Mouse (Mus musculus): ENCODE data around the gene Cyp8b1.

The Cyp8b1 gene

GRCm38 (mm10) chr9:121891301-121891700 is 24.8 kb downstream of the Cyp8b1 start:
- no peak for DNase-seq (ENCODE audit: low read depth, low spot score)

- peak; percentile 42 for DNase-seq (ENCODE audit: low read depth, low spot score)
Observed at GRCm38 (mm10) chr9:121890441-121890941, 25.6 kb downstream of the Cyp8b1 start.

GRCm38 (mm10) chr9:121889927-121890440 is 26.1 kb downstream of the Cyp8b1 start:
- no peak for DNase-seq (ENCODE audit: low read depth, low spot score)

DNA sequence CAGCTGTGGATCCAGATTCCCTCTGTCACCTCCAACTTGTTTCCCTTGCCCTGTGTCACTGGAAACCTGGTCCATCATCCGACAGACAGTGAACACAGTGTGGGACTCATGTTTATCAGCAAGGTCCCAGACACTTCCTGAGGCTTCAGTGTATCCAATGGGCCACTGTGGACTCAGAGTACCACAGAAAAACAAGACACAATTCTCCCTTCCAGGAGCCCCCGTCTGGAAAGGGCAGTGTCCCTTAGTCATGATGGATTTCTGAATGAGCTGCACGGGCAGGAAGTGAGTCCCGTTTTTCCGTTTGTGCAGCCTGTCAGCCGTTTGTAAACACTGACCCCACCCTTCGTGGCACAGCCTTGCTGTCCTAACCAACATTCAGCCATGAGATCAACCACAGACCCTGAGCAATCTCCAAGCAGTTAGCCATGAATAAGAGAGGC is 34.1 kb downstream of the Cyp8b1 start:
- no peak for DNase-seq (ENCODE audit: low read depth, low spot score)

GRCm38 (mm10) chr9:121881301-121881700 is 34.8 kb downstream of the Cyp8b1 start:
- no peak for DNase-seq (ENCODE audit: low read depth, low spot score)

GRCm38 (mm10) chr9:121880840-121881239 is 35.3 kb downstream of the Cyp8b1 start:
- DNase-seq (ENCODE audit: low read depth, low spot score), result peak; percentile 83

DNA sequence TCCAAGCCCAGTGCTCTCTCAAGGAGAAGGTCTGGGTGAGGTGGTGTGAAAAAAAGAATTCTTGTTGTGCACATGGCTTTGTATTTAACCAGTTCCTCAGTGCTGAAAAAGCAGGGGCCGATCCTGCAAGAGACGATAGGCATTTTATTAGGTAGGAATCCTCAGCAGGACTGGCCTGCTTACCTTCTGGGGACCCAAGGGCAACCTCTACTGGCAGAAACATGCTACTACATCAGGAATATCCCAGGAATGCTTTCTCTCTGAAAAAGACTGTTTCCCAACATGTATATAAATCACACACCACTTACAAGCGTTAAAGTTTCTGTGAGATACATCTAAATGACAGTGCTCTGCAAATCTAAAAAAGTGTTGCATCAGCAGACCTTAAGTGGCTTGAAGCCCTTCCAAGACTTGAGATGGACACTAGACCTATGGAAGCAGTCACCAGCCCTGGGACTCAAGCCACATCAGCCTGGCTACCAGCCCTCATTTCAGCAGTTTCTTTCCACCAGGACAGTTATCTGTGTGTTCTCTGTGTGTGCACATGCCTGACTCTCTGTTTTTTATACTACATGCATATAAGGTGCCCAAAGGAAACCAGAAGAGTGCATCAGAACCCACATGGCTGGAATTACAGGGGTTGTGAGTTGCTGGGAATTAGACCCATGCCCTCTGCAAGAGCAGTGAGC is 38.9 kb downstream of the Cyp8b1 start:
- DNase-seq (ENCODE audit: low read depth, low spot score), result peak; percentile 77

- no peak for DNase-seq (ENCODE audit: low read depth, low spot score)
Observed at GRCm38 (mm10) chr9:121873578-121873977, 42.5 kb downstream of the Cyp8b1 start.

GRCm38 (mm10) chr9:121872062-121872683 is 43.9 kb downstream of the Cyp8b1 start:
- DNase-seq (ENCODE audit: low read depth, low spot score), result no peak

DNA sequence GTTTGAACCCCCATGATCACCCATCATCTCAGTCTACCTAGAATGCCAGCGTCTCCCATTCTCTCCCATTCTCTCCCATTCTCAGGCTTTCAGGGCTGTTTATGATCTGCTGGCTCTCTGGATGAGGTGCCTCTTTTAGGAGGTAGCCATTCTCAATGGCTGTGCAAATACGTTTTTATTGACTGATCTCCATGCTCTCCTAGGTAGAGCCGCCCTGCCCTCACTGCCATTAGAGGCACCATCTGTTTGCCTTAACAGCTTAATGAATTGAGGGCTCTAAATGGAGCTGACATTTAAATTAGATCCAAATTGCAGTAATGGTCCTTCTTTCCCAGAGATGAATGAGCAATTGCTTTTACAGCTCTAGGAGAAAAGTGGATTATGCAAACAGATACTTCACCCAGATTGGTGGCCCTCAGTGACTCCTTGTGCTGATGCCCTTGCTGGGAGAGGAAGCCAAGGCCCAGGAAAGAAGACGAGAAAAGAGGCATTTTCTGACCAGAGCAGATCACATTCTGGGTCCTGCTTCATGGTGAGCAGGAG is 46.1 kb downstream of the Cyp8b1 start:
- DNase-seq (ENCODE audit: low read depth, low spot score), result no peak

- no peak for DNase-seq (ENCODE audit: low read depth, low spot score)
Observed at GRCm38 (mm10) chr9:121869432-121869831, 46.7 kb downstream of the Cyp8b1 start.

DNA sequence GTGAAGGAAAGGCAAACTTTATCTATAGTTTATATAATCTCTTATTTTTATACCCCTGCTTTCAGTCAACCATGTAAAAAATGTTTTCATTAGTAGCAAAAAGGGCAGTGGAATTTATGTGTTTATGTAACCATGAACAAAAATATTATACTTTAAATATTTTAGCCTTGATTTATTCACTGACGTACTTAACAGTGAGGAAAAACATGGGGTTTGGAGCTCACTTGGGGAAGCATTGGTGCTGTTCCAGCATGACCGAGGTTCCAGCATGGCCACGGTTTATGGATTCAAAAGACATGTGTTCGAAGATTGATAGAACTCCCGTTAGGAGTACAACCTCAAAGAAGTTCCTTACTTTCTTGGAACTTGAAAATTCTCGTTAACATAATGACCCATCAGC is 47.9 kb downstream of the Cyp8b1 start:
- DNase-seq (ENCODE audit: low read depth, low spot score), result no peak

DNA sequence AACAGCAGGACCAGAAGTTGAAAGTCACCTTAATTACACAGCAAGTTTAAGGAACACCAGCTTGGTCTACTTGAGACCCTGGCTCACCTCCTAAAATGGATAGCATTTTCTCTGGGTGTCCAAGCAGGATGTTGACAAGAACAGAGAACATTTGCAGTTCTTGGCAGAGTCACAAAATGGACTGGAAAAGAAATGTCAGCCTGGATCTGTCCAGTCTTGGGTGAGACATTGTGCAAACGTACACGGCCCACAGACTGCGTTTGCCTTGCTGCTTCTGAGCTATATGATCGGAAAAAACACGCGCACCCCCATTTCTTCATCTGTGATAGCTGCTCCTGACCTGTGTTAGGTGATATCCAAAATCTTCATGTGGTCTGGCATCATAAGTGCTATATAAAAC is 48.5 kb downstream of the Cyp8b1 start:
- no peak for DNase-seq (ENCODE audit: low read depth, low spot score)

- no peak for DNase-seq (ENCODE audit: low read depth, low spot score)
Observed at GRCm38 (mm10) chr9:121865425-121866008, 50.6 kb downstream of the Cyp8b1 start.

- no peak for DNase-seq (ENCODE audit: low read depth, low spot score)
Observed at GRCm38 (mm10) chr9:121864837-121865236, 51.3 kb downstream of the Cyp8b1 start.

Data from mesoderm, embryonic 11.5 days (tissue).